Mouse (Mus musculus): Measurements from ENCODE around the gene Dap. TPM values are rescaled to one million over a fixed set of nuclear protein-coding genes. Genes with fewer than 3 reads are reported as not detected.
A peak's percentile ranks its signal among the peaks of the same experiment; 100 is the strongest.

Dap gene
- polyA plus RNA-seq, 1 experiment from 2014 or later: 148 TPM

DNA sequence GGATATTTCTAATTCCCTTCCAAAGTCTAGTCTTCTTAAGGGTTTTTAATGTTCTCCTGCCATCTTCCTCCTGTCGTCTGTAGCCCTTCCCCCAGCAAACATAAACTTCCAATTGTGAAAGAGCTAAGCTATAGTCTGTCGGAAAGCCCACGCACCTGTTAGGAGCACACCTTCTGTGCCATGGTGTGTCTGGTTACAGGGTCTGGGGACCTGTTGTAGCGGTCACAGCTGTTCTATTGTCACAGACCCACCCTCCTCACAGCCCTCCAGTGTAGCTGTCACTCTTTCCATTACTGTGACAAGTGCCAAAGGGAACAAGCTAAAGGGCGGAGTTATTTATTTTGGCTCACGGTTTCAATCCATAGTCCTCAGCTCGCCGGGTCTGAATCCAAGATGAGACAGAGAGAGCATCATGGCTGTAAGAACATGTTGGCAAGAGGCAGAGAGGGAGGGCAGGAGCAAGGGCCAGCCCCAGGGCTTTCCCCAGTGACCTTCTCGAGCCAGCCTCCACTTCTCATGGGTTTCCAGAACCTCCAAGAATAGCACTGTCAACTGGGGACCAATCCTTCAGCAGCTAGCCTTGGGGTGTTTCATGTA is 30.9 kb downstream of the Dap start:
- H3K9me3 ChIP-seq (ENCODE audit: low read length): no peaks in the 10 kb centered on the region
- H3K4me1 ChIP-seq (ENCODE audit: insufficient read depth, low read depth, low read length): no peaks in the 10 kb centered on the region
- 76% methylated on average over 9 of the region's 9 CpGs for WGBS
- no peak for TF ChIP-seq CTCF (IDR thresholded peaks at IDR 0.05)
- TF ChIP-seq EP300 (IDR thresholded peaks at IDR 0.05): no peak
- H3K36me3 ChIP-seq (ENCODE audit: insufficient read depth, low read length): no peaks in the 10 kb centered on the region
- no peaks in the 10 kb centered on the region for H3K27me3 ChIP-seq (replicated peaks; ENCODE audit: insufficient read depth, low read length)
- H3K4me2 ChIP-seq (replicated peaks; ENCODE audit: low read depth, low read length): no peak overlapping the region
- no peak overlapping the region for H3K27ac ChIP-seq (ENCODE audit: low read length)
- H3K9ac ChIP-seq (replicated peaks; ENCODE audit: low read depth): no peak overlapping the region
- no peak overlapping the region for H3K4me3 ChIP-seq (ENCODE audit: low read depth, low read length)
- DNase-seq (ENCODE audit: low spot score) (no peak), ATAC-seq (no peak)

GRCm38 (mm10) chr15:31255762-31256161 is 31.6 kb downstream of the Dap start:
- H3K4me1 ChIP-seq (ENCODE audit: insufficient read depth, low read depth, low read length): no peaks in the 10 kb centered on the region
- TF ChIP-seq CTCF (IDR thresholded peaks at IDR 0.05) (no peak), EP300 (IDR thresholded peaks at IDR 0.05) (no peak)
- no peaks in the 10 kb centered on the region for H3K36me3 ChIP-seq (ENCODE audit: insufficient read depth, low read length)
- 58% methylated on average over 6 of the region's 6 CpGs for WGBS
- DNase-seq (ENCODE audit: low spot score) (no peak), ATAC-seq (no peak)
- no peaks in the 10 kb centered on the region for H3K27me3 ChIP-seq (replicated peaks; ENCODE audit: insufficient read depth, low read length)
- H3K9me3 ChIP-seq (ENCODE audit: low read length): no peaks in the 10 kb centered on the region
- no peak overlapping the region for H3K9ac ChIP-seq (replicated peaks; ENCODE audit: low read depth)
- no peak overlapping the region for H3K4me2 ChIP-seq (replicated peaks; ENCODE audit: low read depth, low read length)
- no peak overlapping the region for H3K4me3 ChIP-seq (ENCODE audit: low read depth, low read length)
- no peak overlapping the region for H3K27ac ChIP-seq (ENCODE audit: low read length)

DNA sequence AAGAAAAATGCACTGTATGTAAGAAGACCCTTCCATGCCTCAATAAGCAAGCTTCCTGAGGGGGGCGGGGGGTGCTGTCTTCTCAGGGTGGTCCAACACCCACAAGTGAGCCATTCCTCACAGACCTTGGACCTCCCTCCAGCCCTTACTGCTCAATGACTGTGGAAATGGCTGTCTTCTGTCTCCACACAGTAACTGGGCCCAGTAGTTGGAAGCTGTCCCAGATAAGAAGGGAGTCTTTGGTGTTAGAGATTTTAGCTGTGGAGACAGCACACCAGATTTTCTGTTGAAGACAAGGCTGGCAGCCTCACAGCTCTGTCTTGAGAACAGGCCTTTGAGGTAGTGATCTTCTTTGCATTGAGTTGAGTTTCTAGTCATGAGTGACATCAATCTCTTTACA is 33.2 kb downstream of the Dap start:
- no peak overlapping the region for H3K4me3 ChIP-seq (ENCODE audit: low read depth, low read length)
- no peaks in the 10 kb centered on the region for H3K4me1 ChIP-seq (ENCODE audit: insufficient read depth, low read depth, low read length)
- no peak for TF ChIP-seq EP300 (IDR thresholded peaks at IDR 0.05)
- no peak for TF ChIP-seq CTCF (IDR thresholded peaks at IDR 0.05)
- 71% methylated on average over 1 of the region's 1 CpGs for WGBS
- no peaks in the 10 kb centered on the region for H3K36me3 ChIP-seq (ENCODE audit: insufficient read depth, low read length)
- peak overlapping the region; percentile 69 for H3K27ac ChIP-seq (ENCODE audit: low read length)
- DNase-seq (ENCODE audit: low spot score) (peak; percentile 65), ATAC-seq (peak; percentile 26)
- H3K27me3 ChIP-seq (replicated peaks; ENCODE audit: insufficient read depth, low read length): no peaks in the 10 kb centered on the region
- no peaks in the 10 kb centered on the region for H3K9me3 ChIP-seq (ENCODE audit: low read length)
- no peak overlapping the region for H3K9ac ChIP-seq (replicated peaks; ENCODE audit: low read depth)
- H3K4me2 ChIP-seq (replicated peaks; ENCODE audit: low read depth, low read length): no peak overlapping the region

GRCm38 (mm10) chr15:31258029-31258692 is 34.0 kb downstream of the Dap start:
- no peak overlapping the region; the same call in 1 of the 2 replicates for H3K4me2 ChIP-seq (replicated peaks; ENCODE audit: low read depth, low read length)
- no peak for TF ChIP-seq CTCF (IDR thresholded peaks at IDR 0.05)
- TF ChIP-seq EP300 (IDR thresholded peaks at IDR 0.05): peak; percentile 96
- WGBS: 30% methylated on average over 21 of the region's 21 CpGs
- H3K27me3 ChIP-seq (replicated peaks; ENCODE audit: insufficient read depth, low read length): no peaks in the 10 kb centered on the region
- H3K9ac ChIP-seq (replicated peaks; ENCODE audit: low read depth): no peak overlapping the region
- ATAC-seq: peak; percentile 84
- DNase-seq (ENCODE audit: low spot score): peak; percentile 88
- H3K4me3 ChIP-seq (ENCODE audit: low read depth, low read length): no peak overlapping the region
- no peaks in the 10 kb centered on the region for H3K9me3 ChIP-seq (ENCODE audit: low read length)
- peak overlapping the region; percentile 70 for H3K27ac ChIP-seq (ENCODE audit: low read length)
- no peaks in the 10 kb centered on the region for H3K4me1 ChIP-seq (ENCODE audit: insufficient read depth, low read depth, low read length)
- no peaks in the 10 kb centered on the region for H3K36me3 ChIP-seq (ENCODE audit: insufficient read depth, low read length)

- Histone ChIP-seq H3K9me3 (ENCODE audit: low read length) (no peaks in the 10 kb centered on the region), H3K36me3 (ENCODE audit: insufficient read depth, low read length) (no peaks in the 10 kb centered on the region), H3K9ac (replicated peaks; ENCODE audit: low read depth) (no peak overlapping the region), H3K4me3 (ENCODE audit: low read depth, low read length) (no peak overlapping the region), H3K4me2 (replicated peaks; ENCODE audit: low read depth, low read length) (no peak overlapping the region; the same call in 1 of the 2 replicates), H3K4me1 (ENCODE audit: insufficient read depth, low read depth, low read length) (no peaks in the 10 kb centered on the region), H3K27me3 (replicated peaks; ENCODE audit: insufficient read depth, low read length) (no peaks in the 10 kb centered on the region), H3K27ac (ENCODE audit: low read length) (peak overlapping the region; percentile 70)
- no peak for TF ChIP-seq EP300 (IDR thresholded peaks at IDR 0.05)
- TF ChIP-seq CTCF (IDR thresholded peaks at IDR 0.05): peak; percentile 76
- 71% methylated on average over 18 of the region's 18 CpGs for WGBS
- DNase-seq (ENCODE audit: low spot score) (peak; percentile 41), ATAC-seq (peak; percentile 26)
Observed at GRCm38 (mm10) chr15:31258693-31259439, 34.8 kb downstream of the Dap start.

DNA sequence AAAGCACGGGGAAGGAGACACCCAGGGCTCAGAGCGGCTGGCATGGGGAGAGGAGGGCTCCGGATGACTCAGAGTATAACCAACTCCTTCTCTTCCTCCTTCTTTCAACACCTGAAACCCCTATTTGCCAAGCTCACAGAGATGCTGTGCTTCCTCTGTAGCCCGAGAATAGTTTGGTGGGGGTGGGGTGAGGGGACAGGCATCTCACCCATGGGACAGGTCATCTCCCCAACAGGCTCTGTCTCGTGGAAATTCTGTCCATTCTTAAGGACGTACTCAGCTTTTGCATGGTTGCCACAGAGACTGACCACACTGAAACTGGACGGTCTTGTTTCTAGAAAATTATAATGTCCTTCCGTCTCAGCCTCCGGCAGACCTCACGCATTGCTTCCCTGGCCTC is 37.0 kb downstream of the Dap start:
- no peak for TF ChIP-seq CTCF (IDR thresholded peaks at IDR 0.05)
- no peak for TF ChIP-seq EP300 (IDR thresholded peaks at IDR 0.05)
- 72% methylated on average over 10 of the region's 10 CpGs for WGBS
- Histone ChIP-seq H3K27me3 (replicated peaks; ENCODE audit: insufficient read depth, low read length) (no peaks in the 10 kb centered on the region), H3K27ac (ENCODE audit: low read length) (no peak overlapping the region), H3K4me2 (replicated peaks; ENCODE audit: low read depth, low read length) (no peak overlapping the region), H3K4me3 (ENCODE audit: low read depth, low read length) (no peak overlapping the region), H3K9me3 (ENCODE audit: low read length) (no peaks in the 10 kb centered on the region), H3K9ac (replicated peaks; ENCODE audit: low read depth) (no peak overlapping the region), H3K36me3 (ENCODE audit: insufficient read depth, low read length) (no peaks in the 10 kb centered on the region), H3K4me1 (ENCODE audit: insufficient read depth, low read depth, low read length) (no peaks in the 10 kb centered on the region)
- no peak for DNase-seq (ENCODE audit: low spot score)
- ATAC-seq: no peak

Measured in lung, postnatal 0 days (tissue).